Mouse (Mus musculus): ENCODE measurements at regions not wholly inside any gene's neighbourhood (a gene's known extent, or its start where the extent isn't known, plus 50 kb on each side); places are given as distances from the start of the nearest gene placed in this dataset.

GRCm38 (mm10) chrX:98375437-98375836 is 226.9 kb downstream of the Ar start:
- Histone ChIP-seq H3K4me1 (no peaks in the 10 kb centered on the region), H3K27ac (replicated peaks) (no peak overlapping the region), H3K36me3 (no peaks in the 10 kb centered on the region), H3K4me2 (replicated peaks) (no peak overlapping the region), H3K27me3 (no peaks in the 10 kb centered on the region), H3K4me3 (replicated peaks) (no peak overlapping the region), H3K9ac (no peak overlapping the region), H3K9me3 (replicated peaks) (no peaks in the 10 kb centered on the region)
- ATAC-seq (ENCODE audit: insufficient number of reproducible peaks, low FRiP score, low TSS enrichment, low read depth): no peak

GRCm38 (mm10) chrX:98380247-98380905 is 231.8 kb downstream of the Ar start:
- 41% methylated on average over 7 of the region's 7 CpGs for WGBS
- 0 out of 2 replicates have a peak overlapping the region, but pooled peaks have one; percentile 7 for H3K27ac ChIP-seq (replicated peaks)

GRCm38 (mm10) chrX:98384017-98384416 is 235.4 kb downstream of the Ar start:
- H3K9ac ChIP-seq: no peak overlapping the region
- 66% methylated on average over 1 of the region's 1 CpGs for WGBS
- no peaks in the 10 kb centered on the region for H3K9me3 ChIP-seq (replicated peaks)
- no peak overlapping the region for H3K27ac ChIP-seq (replicated peaks)
- no peaks in the 10 kb centered on the region for H3K4me1 ChIP-seq
- H3K36me3 ChIP-seq: no peaks in the 10 kb centered on the region
- no peak overlapping the region for H3K4me2 ChIP-seq (replicated peaks)
- H3K27me3 ChIP-seq: no peaks in the 10 kb centered on the region
- ATAC-seq (ENCODE audit: insufficient number of reproducible peaks, low FRiP score, low TSS enrichment, low read depth): no peak
- no peak overlapping the region for H3K4me3 ChIP-seq (replicated peaks)

More at GRCm38 (mm10) chrX:98380247-98380905, 231.8 kb downstream of the Ar start:
- Histone ChIP-seq H3K9ac (no peak overlapping the region), H3K27me3 (no peaks in the 10 kb centered on the region), H3K9me3 (replicated peaks) (no peaks in the 10 kb centered on the region), H3K4me1 (no peaks in the 10 kb centered on the region), H3K4me2 (replicated peaks) (no peak overlapping the region), H3K4me3 (replicated peaks) (no peak overlapping the region), H3K36me3 (no peaks in the 10 kb centered on the region)
- ATAC-seq (ENCODE audit: insufficient number of reproducible peaks, low FRiP score, low TSS enrichment, low read depth): peak; percentile 29; the same call in 1 of the 2 replicates

- H3K27me3 ChIP-seq: no peaks in the 10 kb centered on the region
- no peak overlapping the region for H3K4me2 ChIP-seq (replicated peaks)
- H3K36me3 ChIP-seq: no peaks in the 10 kb centered on the region
- H3K27ac ChIP-seq (replicated peaks): no peak overlapping the region
- H3K9me3 ChIP-seq (replicated peaks): no peaks in the 10 kb centered on the region
- H3K4me1 ChIP-seq: no peaks in the 10 kb centered on the region
- no peak overlapping the region for H3K4me3 ChIP-seq (replicated peaks)
- H3K9ac ChIP-seq: no peak overlapping the region
- ATAC-seq (ENCODE audit: insufficient number of reproducible peaks, low FRiP score, low TSS enrichment, low read depth): no peak
Observed at GRCm38 (mm10) chrX:98392376-98392775, 243.8 kb downstream of the Ar start.

GRCm38 (mm10) chrX:98409090-98409489 is 260.5 kb downstream of the Ar start:
- Histone ChIP-seq H3K27ac (replicated peaks) (no peak overlapping the region), H3K36me3 (no peaks in the 10 kb centered on the region), H3K4me3 (replicated peaks) (no peak overlapping the region), H3K9ac (no peak overlapping the region), H3K9me3 (replicated peaks) (no peaks in the 10 kb centered on the region), H3K27me3 (no peaks in the 10 kb centered on the region), H3K4me1 (no peaks in the 10 kb centered on the region), H3K4me2 (replicated peaks) (no peak overlapping the region)
- no peak for ATAC-seq (ENCODE audit: insufficient number of reproducible peaks, low FRiP score, low TSS enrichment, low read depth)

GRCm38 (mm10) chrX:98419437-98419836 is 270.9 kb downstream of the Ar start:
- no peak for ATAC-seq (ENCODE audit: insufficient number of reproducible peaks, low FRiP score, low TSS enrichment, low read depth)
- Histone ChIP-seq H3K9ac (no peak overlapping the region), H3K27ac (replicated peaks) (no peak overlapping the region)

GRCm38 (mm10) chrX:98452026-98452425 is 303.5 kb downstream of the Ar start:
- WGBS: 44% methylated on average over 2 of the region's 2 CpGs
- H3K4me2 ChIP-seq (replicated peaks): no peak overlapping the region
- ATAC-seq (ENCODE audit: insufficient number of reproducible peaks, low FRiP score, low TSS enrichment, low read depth): peak; percentile 72; the same call in 1 of the 2 replicates

More at GRCm38 (mm10) chrX:98419437-98419836, 270.9 kb downstream of the Ar start:
- Histone ChIP-seq H3K36me3 (no peaks in the 10 kb centered on the region), H3K9me3 (replicated peaks) (no peaks in the 10 kb centered on the region), H3K4me1 (no peaks in the 10 kb centered on the region), H3K4me3 (replicated peaks) (no peak overlapping the region), H3K4me2 (replicated peaks) (no peak overlapping the region), H3K27me3 (no peaks in the 10 kb centered on the region)

GRCm38 (mm10) chrX:98476473-98477254 is 328.1 kb downstream of the Ar start:
- no peak overlapping the region for H3K27ac ChIP-seq (replicated peaks)
- H3K4me3 ChIP-seq (replicated peaks): no peak overlapping the region
- no peaks in the 10 kb centered on the region for H3K36me3 ChIP-seq
- H3K4me1 ChIP-seq: no peaks in the 10 kb centered on the region
- H3K9me3 ChIP-seq (replicated peaks): no peaks in the 10 kb centered on the region
- no peak overlapping the region for H3K9ac ChIP-seq
- H3K4me2 ChIP-seq (replicated peaks): no peak overlapping the region
- ATAC-seq (ENCODE audit: insufficient number of reproducible peaks, low FRiP score, low TSS enrichment, low read depth): no peak
- 85% methylated on average over 4 of the region's 4 CpGs for WGBS
- no peaks in the 10 kb centered on the region for H3K27me3 ChIP-seq

More at GRCm38 (mm10) chrX:98452026-98452425, 303.5 kb downstream of the Ar start:
- no peaks in the 10 kb centered on the region for H3K9me3 ChIP-seq (replicated peaks)
- H3K9ac ChIP-seq: no peak overlapping the region
- no peaks in the 10 kb centered on the region for H3K36me3 ChIP-seq
- no peak overlapping the region for H3K4me3 ChIP-seq (replicated peaks)
- H3K4me1 ChIP-seq: no peaks in the 10 kb centered on the region
- H3K27ac ChIP-seq (replicated peaks): no peak overlapping the region
- H3K27me3 ChIP-seq: no peaks in the 10 kb centered on the region
